Mouse (Mus musculus) B cell, adult 2 months (primary cell): ENCODE measurements at regions not wholly inside any gene's neighbourhood (a gene's known extent, or its start where the extent isn't known, plus 50 kb on each side); places are given as distances from the start of the nearest gene placed in this dataset.

Source experiments
- DNase-seq, 2 experiments: peaks; one replicate each; pipeline ENCODE4 v3.0.0; 2022

DNA sequence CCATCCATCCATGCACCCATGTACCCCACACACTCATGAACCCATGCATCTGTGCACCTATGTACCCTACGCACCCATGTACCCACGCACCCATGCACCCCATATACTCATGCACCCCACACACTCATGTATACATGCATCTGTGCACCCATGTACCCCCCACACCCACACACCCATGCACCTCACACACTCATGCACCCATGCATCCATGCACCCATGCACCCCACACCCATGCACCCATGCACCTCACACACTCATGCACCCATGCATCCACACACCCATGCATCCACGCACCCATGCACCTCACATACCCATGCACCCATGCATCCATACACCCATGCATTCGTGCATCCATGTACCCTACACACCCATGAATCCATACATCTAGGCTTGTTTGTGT is 63.6 kb downstream of the 4930564D02Rik start:
- no peak for DNase-seq

DNA sequence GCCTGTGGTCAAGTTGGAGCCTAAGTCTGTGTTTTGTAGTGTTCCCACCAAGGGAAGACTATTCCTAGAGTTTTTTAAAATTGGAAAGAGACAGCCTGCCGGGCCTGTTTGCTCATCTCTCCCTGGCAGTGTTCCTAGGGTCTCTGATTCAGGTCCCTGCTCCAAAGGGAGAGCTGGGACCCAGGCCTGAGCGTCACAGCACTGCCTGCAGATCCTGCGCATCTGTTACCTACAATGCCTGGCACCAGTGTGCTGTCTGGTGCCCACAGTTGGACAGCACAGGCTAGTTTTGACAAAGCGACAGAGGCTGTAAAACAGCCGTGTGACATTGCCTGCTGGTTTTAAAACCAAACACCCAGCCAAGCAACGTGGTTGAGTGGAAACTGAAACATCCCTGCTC is 64.4 kb downstream of the 4930564D02Rik start:
- no peak for DNase-seq

GRCm38 (mm10) chr3:105133011-105133410 is 66.4 kb downstream of the 4930564D02Rik start:
- DNase-seq = no peak

GRCm38 (mm10) chr3:105141170-105141971 is 74.7 kb downstream of the 4930564D02Rik start:
- no peak for DNase-seq

DNA sequence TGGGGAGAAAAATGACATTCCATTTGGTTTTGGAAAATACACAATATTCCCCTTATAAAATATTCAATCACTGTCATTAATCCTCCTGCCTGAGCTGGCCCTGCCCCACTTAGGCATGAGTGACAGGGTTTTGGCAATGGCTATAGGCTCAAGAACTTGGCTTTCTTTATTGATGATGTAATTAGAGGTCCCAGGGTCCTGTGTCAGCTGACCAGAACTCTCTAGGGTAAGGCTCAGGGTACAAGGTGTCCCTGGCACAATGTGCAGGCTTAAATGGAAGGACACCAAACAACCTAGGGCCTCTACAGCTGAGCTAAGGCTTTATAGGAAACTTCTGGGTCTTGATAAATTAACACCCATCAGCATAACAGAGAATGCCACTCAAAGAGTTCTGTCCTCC is 76.0 kb downstream of the 4930564D02Rik start:
- DNase-seq = no peak

DNA sequence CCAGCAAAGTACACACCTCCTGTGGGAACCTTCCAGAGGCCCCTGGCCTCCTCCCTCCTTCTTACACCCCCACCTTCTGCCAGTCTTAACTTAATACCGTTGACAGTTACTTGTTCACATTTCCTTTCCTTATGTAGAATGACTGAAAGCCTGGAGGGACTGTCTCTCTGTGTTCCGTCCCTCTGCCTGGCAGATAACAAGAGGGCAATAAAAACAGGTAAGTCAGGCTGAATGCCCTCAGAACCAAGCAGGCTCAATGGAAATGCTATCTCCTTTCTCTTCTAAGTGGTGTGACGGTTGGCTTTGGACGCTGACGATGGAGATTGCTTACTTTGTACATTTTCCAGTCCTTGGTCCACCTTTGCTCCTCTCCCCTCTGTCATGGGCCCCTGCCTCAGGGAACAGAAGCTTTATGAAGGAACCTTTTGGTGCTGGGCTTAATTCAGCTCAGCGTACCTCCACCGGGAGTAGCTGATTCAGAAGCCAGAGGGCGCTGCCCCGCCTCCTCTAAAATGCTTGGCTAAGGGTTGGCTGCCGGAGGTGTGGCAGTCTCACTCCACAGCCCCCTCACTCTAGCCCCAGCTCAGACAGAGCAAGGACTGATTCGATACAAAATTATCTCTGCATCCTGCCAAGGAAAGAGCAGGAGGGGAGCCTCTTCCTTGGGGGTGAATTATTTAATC is 85.0 kb downstream of the 4930564D02Rik start:
- DNase-seq = peak; percentile 4 to 10

GRCm38 (mm10) chr3:105152158-105152541 is 85.5 kb downstream of the 4930564D02Rik start:
- DNase-seq = no peak

GRCm38 (mm10) chr3:105158376-105158775 is 91.7 kb downstream of the 4930564D02Rik start:
- no peak for DNase-seq

GRCm38 (mm10) chr3:105165355-105165754 is 98.7 kb downstream of the 4930564D02Rik start:
- peak; percentile 32 to 43 for DNase-seq

DNA sequence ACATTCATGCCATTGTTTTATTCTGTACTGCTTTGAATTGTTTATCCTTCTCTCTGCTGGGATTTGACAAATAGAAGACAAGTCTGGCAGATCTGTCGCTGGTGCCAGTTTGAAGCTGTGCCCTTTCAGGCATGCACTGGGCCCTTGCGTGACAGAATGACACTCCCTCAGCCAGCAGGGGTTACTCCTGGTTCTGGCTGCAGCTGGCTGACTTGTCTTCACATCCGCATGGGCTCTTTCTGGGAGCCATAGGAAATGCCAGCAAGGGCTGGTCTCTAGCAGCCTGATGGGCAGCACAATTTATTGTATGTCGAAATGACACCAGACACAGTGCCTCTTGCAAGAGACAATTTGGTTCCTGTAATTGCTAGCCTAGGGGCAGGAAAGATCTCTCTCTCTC is 102.5 kb downstream of the 4930564D02Rik start:
- no peak for DNase-seq

DNA sequence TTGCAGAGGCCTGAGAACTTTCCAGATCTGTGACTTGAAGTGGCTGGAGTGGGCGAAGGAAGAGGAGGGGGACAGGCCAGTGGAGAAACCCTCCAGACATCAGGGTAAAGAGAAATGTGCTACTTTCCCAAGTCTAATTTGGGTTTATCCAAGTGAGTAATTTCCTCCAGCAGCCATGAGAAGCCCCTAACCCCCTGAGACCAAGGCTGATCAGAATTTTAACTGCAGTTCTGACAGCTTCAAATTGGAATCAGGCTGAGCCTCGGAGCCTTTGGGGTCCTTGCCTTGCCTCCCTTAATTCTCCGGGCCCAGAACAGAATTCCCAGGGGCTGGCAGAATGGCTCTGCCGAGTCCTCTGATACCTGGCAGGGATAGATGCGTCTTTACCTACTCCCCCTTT is 104.9 kb downstream of the 4930564D02Rik start:
- DNase-seq = no peak

GRCm38 (mm10) chr3:105172054-105172453 is 105.4 kb downstream of the 4930564D02Rik start:
- no peak for DNase-seq

DNA sequence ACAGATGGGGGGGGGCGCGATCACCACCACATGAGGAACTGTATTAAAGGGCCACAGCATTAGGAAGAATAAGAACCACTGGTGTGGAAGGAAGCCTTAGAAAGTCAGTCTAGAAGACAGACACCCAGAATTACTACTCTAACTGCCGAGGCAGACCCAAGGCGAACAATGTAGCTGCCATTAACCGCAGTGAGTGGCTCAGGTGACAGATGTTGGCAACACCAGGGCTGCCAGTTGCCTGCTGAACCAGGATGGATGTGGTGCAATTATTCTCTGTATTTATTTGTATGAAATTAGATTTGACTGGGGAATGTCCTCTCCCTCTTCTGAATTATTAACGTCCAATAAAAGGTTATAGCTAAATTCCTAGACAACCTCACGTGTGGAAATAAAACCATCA is 124.7 kb downstream of the 4930564D02Rik start:
- no peak for DNase-seq

DNA sequence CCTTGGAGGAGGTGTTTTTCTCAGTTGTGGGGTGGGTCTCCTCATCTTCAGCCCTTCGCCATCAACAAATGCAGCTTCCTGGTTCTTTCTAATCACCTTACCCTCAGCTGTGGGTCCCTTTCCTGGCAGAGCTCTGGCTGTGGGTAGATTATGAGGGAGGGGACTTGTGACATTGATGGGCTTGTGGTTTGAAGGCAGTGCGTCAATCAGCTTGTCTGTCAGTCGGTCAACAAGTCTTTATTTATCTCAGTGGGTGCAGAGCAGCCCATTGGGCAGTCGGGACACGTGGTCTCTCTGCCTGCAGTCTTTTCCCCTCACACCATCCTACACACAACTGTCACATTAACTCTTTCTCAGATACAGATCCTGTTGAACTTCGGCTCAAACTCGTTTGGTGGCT is 125.2 kb downstream of the 4930564D02Rik start:
- no peak for DNase-seq

DNA sequence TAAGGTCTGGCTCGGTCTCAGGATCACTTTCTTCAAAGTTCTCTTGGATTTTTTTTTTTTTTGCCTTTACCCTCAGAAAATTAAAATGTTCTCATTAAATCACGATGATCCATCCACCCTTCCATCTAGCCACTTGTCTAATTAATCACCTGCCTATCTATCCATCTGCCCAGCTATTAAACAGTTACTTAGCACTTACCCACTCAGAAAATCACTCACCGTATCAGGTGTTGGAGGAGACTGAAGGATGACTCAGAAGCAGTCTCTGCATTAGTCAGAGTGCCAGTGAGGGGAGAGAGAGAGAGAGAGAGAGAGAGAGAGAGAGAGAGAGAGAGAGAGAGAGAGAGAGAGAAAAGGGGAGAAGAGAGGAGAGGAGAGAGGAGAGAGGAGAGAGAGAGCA is 134.1 kb downstream of the 4930564D02Rik start:
- no peak for DNase-seq

GRCm38 (mm10) chr3:105209164-105209563 is 142.5 kb downstream of the 4930564D02Rik start:
- no peak for DNase-seq

GRCm38 (mm10) chr3:105211023-105211422 is 144.4 kb downstream of the 4930564D02Rik start:
- no peak for DNase-seq

- no peak for DNase-seq
Observed at GRCm38 (mm10) chr3:105211726-105212125, 145.1 kb downstream of the 4930564D02Rik start.

DNA sequence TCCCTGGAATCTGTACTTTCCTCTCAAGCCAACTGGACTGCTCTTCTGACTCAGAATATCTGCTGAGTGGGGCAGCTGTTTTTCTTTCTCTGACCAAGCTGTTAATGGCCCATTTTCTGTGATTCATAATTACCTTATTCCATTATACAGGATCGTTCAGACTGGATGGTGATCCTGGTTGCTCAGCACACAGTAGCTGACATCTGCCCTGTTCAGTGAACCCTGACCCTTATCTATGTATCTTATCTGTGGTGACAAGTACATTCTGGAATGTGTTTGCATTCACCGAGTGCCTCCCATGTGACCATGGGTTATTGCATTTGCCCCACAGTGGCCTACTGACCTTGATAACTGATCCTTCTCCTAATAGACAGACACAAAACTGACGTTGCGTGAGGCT is 148.2 kb downstream of the 4930564D02Rik start:
- no peak for DNase-seq

DNA sequence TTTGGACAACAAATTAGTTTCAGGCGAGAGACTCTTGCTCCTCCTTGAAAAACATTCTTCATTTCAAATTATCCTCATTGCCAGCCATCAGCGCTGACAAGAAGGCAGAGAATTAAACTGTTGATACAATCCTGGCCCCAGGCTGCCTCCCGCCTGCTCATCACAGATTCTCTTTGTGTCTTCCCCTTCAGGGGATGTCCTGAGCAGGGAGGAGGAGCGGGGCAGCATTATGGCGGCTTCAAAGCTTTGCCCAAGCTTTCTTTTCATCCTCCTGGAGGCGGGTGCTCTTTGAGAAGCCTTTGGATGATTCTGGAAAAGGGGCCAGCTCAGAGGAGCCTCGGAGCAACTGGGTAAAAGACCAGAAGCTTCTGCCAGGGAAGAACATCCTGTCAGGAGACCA is 149.1 kb downstream of the 4930564D02Rik start:
- DNase-seq = no peak

- DNase-seq = no peak
Observed at GRCm38 (mm10) chr3:105219630-105220029, 153.0 kb downstream of the 4930564D02Rik start.

DNA sequence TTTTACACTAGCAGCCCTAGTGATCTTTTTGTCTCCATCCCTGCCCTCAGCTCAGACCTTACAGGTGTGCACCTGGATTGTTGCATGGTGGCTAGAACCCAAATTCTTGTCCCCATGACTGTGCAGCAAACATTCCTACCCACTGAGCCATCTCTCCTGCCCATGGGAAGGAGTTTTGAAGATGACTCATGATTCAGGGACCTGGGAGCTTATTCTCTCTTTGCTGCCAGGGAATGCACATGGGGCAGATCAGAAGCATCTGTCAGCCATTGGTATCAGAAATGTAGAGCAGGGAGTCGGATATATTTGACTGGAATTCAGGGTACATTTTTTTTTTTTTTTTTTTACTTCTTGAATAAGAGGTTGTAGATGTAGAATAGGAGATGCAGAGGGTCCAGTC is 154.0 kb downstream of the 4930564D02Rik start:
- no peak for DNase-seq

DNA sequence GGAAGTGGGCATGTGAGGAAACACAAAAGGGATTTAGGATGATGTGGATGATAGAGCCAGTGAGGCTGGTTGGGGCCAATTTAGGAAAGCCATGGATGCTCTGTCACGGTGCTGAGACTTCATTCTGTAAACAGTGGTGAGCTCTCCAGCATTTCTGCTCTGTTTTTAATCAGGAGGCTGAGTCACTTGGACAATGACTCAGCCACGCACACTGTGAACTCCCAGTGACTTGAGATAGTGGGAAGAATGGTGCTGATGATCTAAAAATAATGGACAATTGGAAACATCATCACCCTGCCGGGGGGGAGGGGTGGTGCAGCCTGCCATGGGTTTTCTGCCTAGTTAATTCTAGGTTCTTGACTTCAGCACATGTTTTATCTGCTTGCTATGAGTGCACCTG is 156.3 kb downstream of the 4930564D02Rik start:
- no peak for DNase-seq

DNA sequence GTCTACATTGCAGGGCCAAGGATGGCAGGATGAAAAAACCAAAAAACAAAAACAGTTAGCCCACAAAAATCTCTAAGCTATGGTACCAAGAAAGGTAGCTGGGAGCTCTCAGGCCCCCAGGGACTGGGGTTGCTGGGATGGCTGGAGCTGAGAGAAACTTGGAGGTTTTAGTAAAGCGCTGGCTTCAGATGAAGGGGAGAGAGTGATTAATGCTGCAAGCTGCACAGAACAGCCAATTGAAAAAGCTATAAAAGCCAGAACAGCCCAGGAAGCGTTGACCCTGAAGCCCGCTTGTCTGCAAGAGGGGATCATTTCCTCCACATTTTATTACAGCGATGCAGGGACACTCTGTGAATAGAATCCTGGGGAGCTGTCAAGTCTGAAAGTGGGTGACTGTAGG is 157.0 kb downstream of the 4930564D02Rik start:
- no peak for DNase-seq

DNA sequence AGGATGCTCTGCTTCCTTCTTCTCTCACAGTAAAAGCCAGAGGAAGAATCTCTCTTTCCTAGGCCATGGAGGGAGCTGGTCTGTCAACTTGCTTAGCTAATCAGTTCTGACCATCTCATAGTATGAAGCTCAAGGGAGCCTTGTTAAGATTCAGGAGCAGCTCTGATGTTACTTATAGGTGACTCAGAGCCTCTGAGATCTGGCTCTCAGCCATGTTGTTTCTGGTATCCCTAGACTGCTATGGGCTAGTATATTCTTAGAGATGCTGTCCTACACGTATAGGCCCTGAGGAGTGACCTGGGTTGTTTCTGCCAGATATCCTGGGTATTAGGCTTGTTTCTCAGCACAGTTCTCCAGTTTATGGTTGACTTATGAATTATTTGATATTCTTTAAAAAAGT is 160.9 kb downstream of the 4930564D02Rik start:
- DNase-seq = no peak
